Mouse (Mus musculus): ENCODE data around the gene Ckap4. TPM values are rescaled to one million over a fixed set of nuclear protein-coding genes. Genes with fewer than 3 reads are reported as not detected.

The Ckap4 gene
- polyA plus RNA-seq, 1 experiment from 2014 or later, result 23.3 TPM

- H3K4me2 ChIP-seq (replicated peaks; ENCODE audit: low read depth), result no peak overlapping the region
- no peaks in the 10 kb centered on the region for H3K4me1 ChIP-seq (replicated peaks; ENCODE audit: control insufficient read depth, insufficient read depth, low read length)
- no peaks in the 10 kb centered on the region for H3K27me3 ChIP-seq (replicated peaks; ENCODE audit: control insufficient read depth, insufficient read depth, low read length)
- H3K9me3 ChIP-seq (ENCODE audit: control insufficient read depth), result peaks cover 6% of the 10 kb centered on the region; the same call in 1 of the 2 replicates
- no peaks in the 10 kb centered on the region for H3K36me3 ChIP-seq (ENCODE audit: control insufficient read depth, insufficient read depth)
- no peak overlapping the region for H3K4me3 ChIP-seq (ENCODE audit: low read depth, low read length)
- WGBS, result 60% methylated on average over 13 of the region's 13 CpGs
- no peak overlapping the region for H3K27ac ChIP-seq (ENCODE audit: low read depth, low read length)
- no peak overlapping the region for H3K9ac ChIP-seq (ENCODE audit: low read depth, low read length)
- TF ChIP-seq CTCF (IDR thresholded peaks at IDR 0.05; ENCODE audit: low read depth), result peak; percentile 44
- ATAC-seq, result peak; percentile 45; the same call in 1 of the 2 replicates
These were observed 29.0 kb upstream of the Ckap4 start for GRCm38 (mm10) chr10:84562567-84563554.

- Histone ChIP-seq H3K27ac (ENCODE audit: low read depth, low read length) (no peak overlapping the region), H3K4me2 (replicated peaks; ENCODE audit: low read depth) (no peak overlapping the region), H3K9me3 (ENCODE audit: control insufficient read depth) (peaks cover 6% of the 10 kb centered on the region; the same call in 1 of the 2 replicates), H3K27me3 (replicated peaks; ENCODE audit: control insufficient read depth, insufficient read depth, low read length) (no peaks in the 10 kb centered on the region), H3K4me3 (ENCODE audit: low read depth, low read length) (no peak overlapping the region), H3K4me1 (replicated peaks; ENCODE audit: control insufficient read depth, insufficient read depth, low read length) (no peaks in the 10 kb centered on the region), H3K9ac (ENCODE audit: low read depth, low read length) (no peak overlapping the region), H3K36me3 (ENCODE audit: control insufficient read depth, insufficient read depth) (no peaks in the 10 kb centered on the region)
- WGBS, result 70% methylated on average over 5 of the region's 5 CpGs
- no peak for TF ChIP-seq CTCF (IDR thresholded peaks at IDR 0.05; ENCODE audit: low read depth)
- ATAC-seq, result no peak
These were observed 28.3 kb upstream of the Ckap4 start for GRCm38 (mm10) chr10:84562121-84562520.

- no peak overlapping the region for H3K27ac ChIP-seq (ENCODE audit: low read depth, low read length)
- H3K4me1 ChIP-seq (replicated peaks; ENCODE audit: control insufficient read depth, insufficient read depth, low read length), result no peaks in the 10 kb centered on the region
- H3K9me3 ChIP-seq (ENCODE audit: control insufficient read depth), result peaks cover 6% of the 10 kb centered on the region; the same call in 1 of the 2 replicates
- H3K4me3 ChIP-seq (ENCODE audit: low read depth, low read length), result no peak overlapping the region
- no peak for ATAC-seq
- no peaks in the 10 kb centered on the region for H3K27me3 ChIP-seq (replicated peaks; ENCODE audit: control insufficient read depth, insufficient read depth, low read length)
- H3K36me3 ChIP-seq (ENCODE audit: control insufficient read depth, insufficient read depth), result no peaks in the 10 kb centered on the region
- TF ChIP-seq CTCF (IDR thresholded peaks at IDR 0.05; ENCODE audit: low read depth), result no peak
- H3K9ac ChIP-seq (ENCODE audit: low read depth, low read length), result no peak overlapping the region
- H3K4me2 ChIP-seq (replicated peaks; ENCODE audit: low read depth), result no peak overlapping the region
- WGBS, result 94% methylated on average over 4 of the region's 4 CpGs
These were observed 26.1 kb upstream of the Ckap4 start for GRCm38 (mm10) chr10:84559986-84560385.

GRCm38 (mm10) chr10:84558511-84558910 is 24.6 kb upstream of the Ckap4 start:
- peak; percentile 61 for TF ChIP-seq CTCF (IDR thresholded peaks at IDR 0.05; ENCODE audit: low read depth)
- WGBS, result 95% methylated on average over 1 of the region's 1 CpGs
- H3K27ac ChIP-seq (ENCODE audit: low read depth, low read length), result no peak overlapping the region
- no peak for ATAC-seq
- peaks cover 6% of the 10 kb centered on the region; the same call in 1 of the 2 replicates for H3K9me3 ChIP-seq (ENCODE audit: control insufficient read depth)
- H3K4me3 ChIP-seq (ENCODE audit: low read depth, low read length), result no peak overlapping the region
- no peaks in the 10 kb centered on the region for H3K27me3 ChIP-seq (replicated peaks; ENCODE audit: control insufficient read depth, insufficient read depth, low read length)
- H3K4me1 ChIP-seq (replicated peaks; ENCODE audit: control insufficient read depth, insufficient read depth, low read length), result no peaks in the 10 kb centered on the region
- H3K4me2 ChIP-seq (replicated peaks; ENCODE audit: low read depth), result no peak overlapping the region
- H3K9ac ChIP-seq (ENCODE audit: low read depth, low read length), result no peak overlapping the region
- H3K36me3 ChIP-seq (ENCODE audit: control insufficient read depth, insufficient read depth), result no peaks in the 10 kb centered on the region

DNA sequence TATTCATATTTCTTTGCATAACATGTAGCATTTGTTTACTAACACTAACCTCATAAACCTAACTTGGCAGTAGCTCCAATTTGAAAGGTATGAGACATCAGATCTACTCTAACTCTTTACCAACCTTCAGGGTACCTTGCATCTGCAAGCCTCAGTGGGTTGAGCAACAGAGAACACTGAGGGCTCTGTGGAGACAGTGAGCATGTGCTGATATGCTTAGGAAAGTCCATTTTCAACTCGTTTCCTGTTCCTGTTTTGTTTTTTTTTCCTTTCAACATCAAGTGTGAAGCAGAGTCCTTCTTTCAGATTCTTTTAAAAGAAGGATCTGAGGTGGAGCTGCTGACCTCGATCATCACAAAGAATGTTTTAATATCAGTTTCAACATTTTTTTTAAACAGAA is 22.3 kb upstream of the Ckap4 start:
- no peak for TF ChIP-seq CTCF (IDR thresholded peaks at IDR 0.05; ENCODE audit: low read depth)
- H3K9me3 ChIP-seq (ENCODE audit: control insufficient read depth), result peaks cover 6% of the 10 kb centered on the region; the same call in 1 of the 2 replicates
- ATAC-seq, result no peak
- H3K4me3 ChIP-seq (ENCODE audit: low read depth, low read length), result no peak overlapping the region
- no peaks in the 10 kb centered on the region for H3K36me3 ChIP-seq (ENCODE audit: control insufficient read depth, insufficient read depth)
- no peaks in the 10 kb centered on the region for H3K27me3 ChIP-seq (replicated peaks; ENCODE audit: control insufficient read depth, insufficient read depth, low read length)
- H3K27ac ChIP-seq (ENCODE audit: low read depth, low read length), result no peak overlapping the region
- 76% methylated on average over 2 of the region's 2 CpGs for WGBS
- H3K4me1 ChIP-seq (replicated peaks; ENCODE audit: control insufficient read depth, insufficient read depth, low read length), result no peaks in the 10 kb centered on the region
- no peak overlapping the region for H3K9ac ChIP-seq (ENCODE audit: low read depth, low read length)
- H3K4me2 ChIP-seq (replicated peaks; ENCODE audit: low read depth), result no peak overlapping the region

GRCm38 (mm10) chr10:84554291-84555009 is 20.6 kb upstream of the Ckap4 start:
- Histone ChIP-seq H3K36me3 (ENCODE audit: control insufficient read depth, insufficient read depth) (no peaks in the 10 kb centered on the region), H3K4me3 (ENCODE audit: low read depth, low read length) (no peak overlapping the region), H3K27me3 (replicated peaks; ENCODE audit: control insufficient read depth, insufficient read depth, low read length) (no peaks in the 10 kb centered on the region), H3K4me1 (replicated peaks; ENCODE audit: control insufficient read depth, insufficient read depth, low read length) (no peaks in the 10 kb centered on the region), H3K9ac (ENCODE audit: low read depth, low read length) (no peak overlapping the region), H3K4me2 (replicated peaks; ENCODE audit: low read depth) (no peak overlapping the region), H3K9me3 (ENCODE audit: control insufficient read depth) (peaks cover 6% of the 10 kb centered on the region; the same call in 1 of the 2 replicates), H3K27ac (ENCODE audit: low read depth, low read length) (no peak overlapping the region)
- 39% methylated on average over 6 of the region's 6 CpGs for WGBS
- no peak for TF ChIP-seq CTCF (IDR thresholded peaks at IDR 0.05; ENCODE audit: low read depth)
- ATAC-seq, result no peak
